Mouse (Mus musculus) neural tube, embryonic 12.5 days (tissue): Measurements from ENCODE around the gene Dlk2. TPM values are rescaled to one million over a fixed set of nuclear protein-coding genes. Genes with fewer than 3 reads are reported as not detected.

ENCODE experiments used
- ATAC-seq: fragments of 200-750 bp; cut with Nextera tagmentation; 2 replicates; pipeline ENCODE4 v1.8.0; 2017; ENCODE audit warnings: low read depth, mild to moderate bottlenecking, moderate TSS enrichment, moderate library complexity; ENCODE audit not compliant: low FRiP score
- H3K27ac ChIP-seq: fragments of 300-500 bp; sonication (generic); 2 replicates; pipeline ENCODE4 v1.5.1; 2016
- H3K27me3 ChIP-seq: fragments of 300-500 bp; sonication (generic); replicated peaks from 2 replicates; pipeline ENCODE4 v1.6.1; 2016; ENCODE audit warnings: mild to moderate bottlenecking
- H3K36me3 ChIP-seq: fragments of 300-500 bp; sonication (generic); 2 replicates; pipeline ENCODE4 v1.6.1; 2016; ENCODE audit warnings: mild to moderate bottlenecking
- H3K4me1 ChIP-seq: fragments of 300-500 bp; sonication (generic); 2 replicates; pipeline ENCODE4 v1.6.1; 2016
- H3K4me2 ChIP-seq: fragments of 300-500 bp; sonication (generic); replicated peaks from 2 replicates; pipeline ENCODE4 v1.6.1; 2016; ENCODE audit warnings: mild to moderate bottlenecking
- H3K4me3 ChIP-seq: fragments of 300-500 bp; sonication (generic); 2 replicates; pipeline ENCODE4 v1.5.1; 2016
- H3K9ac ChIP-seq: fragments of 300-500 bp; sonication (generic); 2 replicates; pipeline ENCODE4 v1.6.1; 2016; ENCODE audit warnings: mild to moderate bottlenecking
- H3K9me3 ChIP-seq: fragments of 300-500 bp; sonication (generic); 2 replicates; pipeline ENCODE4 v1.6.1; 2016; ENCODE audit warnings: mild to moderate bottlenecking
- WGBS: fragments of 180-500 bp; shearing (Covaris S2); methylation state at CpG from one replicate; pipeline ENCODE4 v1.1.7; 2016; 5-methylcytosine and 5-hydroxymethylcytosine counted together
- polyA plus RNA-seq: library from polyadenylated mRNA; unstranded; fragments of >200 nt; fragmentation: Nextera tagmentation; extraction: Ambion mirVana; gene quantifications from 2 replicates; pipeline ENCODE4 v1.2.1, GENCODE M21; 2016

The Dlk2 gene
- polyA plus RNA-seq, 1 experiment from 2014 or later = 3.9 TPM

DNA sequence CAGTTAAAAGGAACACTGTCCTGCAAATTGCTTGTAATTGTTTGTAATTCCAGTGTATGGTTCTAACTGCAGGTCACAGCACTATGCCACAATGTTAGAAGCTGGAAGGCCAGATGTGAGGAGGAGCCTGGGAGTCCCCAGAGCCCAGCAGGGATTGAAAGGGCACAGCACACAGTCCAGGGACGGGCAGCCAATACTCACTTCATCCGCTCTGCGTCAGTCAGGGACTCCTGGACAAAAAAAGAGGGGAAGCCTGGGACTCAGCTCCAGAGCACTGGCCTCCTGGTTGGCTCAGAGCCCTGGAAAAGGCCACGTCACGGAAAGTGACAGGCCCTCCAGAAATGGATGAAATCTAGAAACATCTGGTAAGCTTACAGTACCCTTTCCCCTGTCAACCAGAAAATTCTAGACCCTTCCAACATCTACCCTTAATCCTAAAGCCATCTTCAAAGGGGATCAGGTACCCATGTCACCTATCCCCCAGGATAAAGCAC is 35.0 kb upstream of the Dlk2 start:
- no peak overlapping the region for H3K9ac ChIP-seq
- no peak overlapping the region for H3K4me3 ChIP-seq
- no peaks in the 10 kb centered on the region for H3K27me3 ChIP-seq
- no peaks in the 10 kb centered on the region for H3K4me1 ChIP-seq
- no peak overlapping the region for H3K4me2 ChIP-seq
- peaks cover 77% of the 10 kb centered on the region for H3K36me3 ChIP-seq
- no peaks in the 10 kb centered on the region for H3K9me3 ChIP-seq
- ATAC-seq = no peak
- WGBS = 89% methylated on average over 5 of the region's 5 CpGs
- H3K27ac ChIP-seq = no peak overlapping the region

- no peak for ATAC-seq
- no peaks in the 10 kb centered on the region for H3K9me3 ChIP-seq
- H3K36me3 ChIP-seq = peaks cover 72% of the 10 kb centered on the region
- no peak overlapping the region for H3K4me2 ChIP-seq
- H3K27me3 ChIP-seq = no peaks in the 10 kb centered on the region
- H3K27ac ChIP-seq = no peak overlapping the region
- H3K4me3 ChIP-seq = no peak overlapping the region
- no peaks in the 10 kb centered on the region for H3K4me1 ChIP-seq
- 92% methylated on average over 12 of the region's 12 CpGs for WGBS
- no peak overlapping the region for H3K9ac ChIP-seq
These were observed 31.7 kb upstream of the Dlk2 start for GRCm38 (mm10) chr17:46265502-46265901.

- WGBS = 33% methylated on average over 14 of the region's 14 CpGs
- H3K27ac ChIP-seq = no peak overlapping the region
- no peak overlapping the region for H3K9ac ChIP-seq
- no peak for ATAC-seq
- H3K36me3 ChIP-seq = peaks cover 72% of the 10 kb centered on the region
- H3K4me2 ChIP-seq = no peak overlapping the region
- no peaks in the 10 kb centered on the region for H3K9me3 ChIP-seq
- no peak overlapping the region for H3K4me3 ChIP-seq
- no peaks in the 10 kb centered on the region for H3K27me3 ChIP-seq
- no peaks in the 10 kb centered on the region for H3K4me1 ChIP-seq
These were observed 31.2 kb upstream of the Dlk2 start for GRCm38 (mm10) chr17:46265918-46266618.

DNA sequence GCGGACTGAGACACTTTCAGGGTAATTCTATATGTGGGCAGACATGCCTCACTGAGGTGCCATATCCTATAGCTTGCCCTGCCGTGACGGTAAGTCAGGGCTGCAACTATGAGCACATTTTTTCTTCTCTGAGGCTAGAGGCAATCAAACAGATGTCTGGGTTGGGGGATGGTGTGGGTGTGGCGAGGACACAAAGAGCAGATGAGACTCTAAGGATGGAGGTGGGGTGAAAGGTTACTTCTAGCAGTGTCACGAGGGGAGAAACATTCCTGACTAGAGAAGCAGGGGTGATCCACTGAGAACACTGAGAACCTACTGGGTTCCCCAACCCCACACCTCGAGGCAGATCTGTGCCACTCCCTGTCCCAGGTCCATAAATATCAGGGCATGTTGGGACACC is 30.2 kb upstream of the Dlk2 start:
- 56% methylated on average over 6 of the region's 6 CpGs for WGBS
- H3K4me2 ChIP-seq = no peak overlapping the region
- H3K27me3 ChIP-seq = no peaks in the 10 kb centered on the region
- H3K36me3 ChIP-seq = peaks cover 72% of the 10 kb centered on the region
- no peak for ATAC-seq
- H3K9me3 ChIP-seq = no peaks in the 10 kb centered on the region
- H3K27ac ChIP-seq = no peak overlapping the region
- H3K4me1 ChIP-seq = no peaks in the 10 kb centered on the region
- H3K4me3 ChIP-seq = no peak overlapping the region
- H3K9ac ChIP-seq = no peak overlapping the region

DNA sequence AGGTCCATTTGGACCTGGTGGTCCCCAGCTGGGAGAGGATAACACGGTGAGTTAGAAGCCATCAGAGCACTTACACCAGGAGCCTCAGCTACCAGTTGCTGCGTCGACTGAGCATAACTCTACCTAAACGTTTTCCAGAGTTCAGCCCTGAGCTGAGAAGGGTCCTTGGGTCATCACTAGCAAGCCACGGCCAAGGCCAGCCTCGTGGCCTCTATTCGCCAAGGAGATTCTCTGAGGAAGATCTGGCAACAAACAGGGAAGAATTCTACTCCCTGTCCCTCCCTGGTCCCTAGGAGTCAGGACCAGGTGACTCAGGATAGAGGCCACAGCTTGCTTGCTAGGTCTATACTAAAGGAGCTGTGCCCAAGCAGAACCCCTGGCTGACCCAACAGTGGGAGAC is 29.7 kb upstream of the Dlk2 start:
- Histone ChIP-seq H3K9ac (no peak overlapping the region), H3K36me3 (peaks cover 70% of the 10 kb centered on the region), H3K9me3 (no peaks in the 10 kb centered on the region), H3K4me3 (no peak overlapping the region), H3K27ac (no peak overlapping the region), H3K27me3 (no peaks in the 10 kb centered on the region), H3K4me2 (no peak overlapping the region), H3K4me1 (no peaks in the 10 kb centered on the region)
- ATAC-seq = no peak
- 84% methylated on average over 7 of the region's 7 CpGs for WGBS

- Histone ChIP-seq H3K4me1 (no peaks in the 10 kb centered on the region), H3K27me3 (no peaks in the 10 kb centered on the region), H3K36me3 (peaks cover 63% of the 10 kb centered on the region), H3K9ac (0 out of 2 replicates have a peak overlapping the region, but pooled peaks have one; percentile 17), H3K27ac (no peak overlapping the region), H3K9me3 (no peaks in the 10 kb centered on the region), H3K4me2 (no peak overlapping the region), H3K4me3 (no peak overlapping the region)
- no peak for ATAC-seq
- 78% methylated on average over 10 of the region's 10 CpGs for WGBS
These were observed 29.0 kb upstream of the Dlk2 start for GRCm38 (mm10) chr17:46268026-46268720.

DNA sequence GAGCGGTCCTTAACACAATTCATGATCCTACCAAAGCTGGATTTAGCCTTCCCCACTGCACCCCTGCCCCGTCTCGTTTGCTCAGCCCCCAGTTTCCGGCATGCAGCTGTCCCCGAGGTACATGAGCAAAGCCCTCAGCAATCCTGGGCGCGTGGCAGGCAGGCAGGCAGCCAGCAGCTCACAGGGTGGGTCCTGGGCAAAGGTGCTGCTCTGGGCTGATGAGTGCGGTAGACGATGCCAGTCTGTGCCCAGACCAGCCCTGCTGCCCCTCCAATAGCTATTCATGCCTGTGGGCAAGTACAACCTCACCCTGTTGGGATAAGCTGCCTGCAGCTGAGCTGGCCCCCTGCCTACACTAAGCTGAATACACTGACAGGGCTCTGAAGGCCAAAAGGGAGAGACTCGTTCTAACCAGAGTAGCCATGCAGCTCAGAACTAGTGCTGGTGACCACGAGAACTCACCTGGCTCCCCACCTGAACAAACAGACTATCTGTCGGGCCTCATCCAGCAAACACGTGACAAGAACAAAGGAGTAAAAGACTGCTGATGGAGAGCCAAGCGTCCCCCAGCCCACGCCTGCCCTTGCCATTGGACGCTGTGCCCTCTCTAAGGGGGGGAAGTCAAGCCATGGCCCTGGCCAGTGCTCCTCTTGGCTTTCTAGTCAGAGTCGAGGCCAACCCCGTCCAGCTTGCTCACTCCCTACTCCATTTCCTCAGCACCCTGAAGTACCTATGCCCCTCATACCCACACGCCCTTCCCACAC is 27.3 kb upstream of the Dlk2 start:
- Histone ChIP-seq H3K36me3 (peaks cover 60% of the 10 kb centered on the region), H3K4me3 (no peak overlapping the region), H3K9me3 (no peaks in the 10 kb centered on the region), H3K9ac (peak overlapping the region; percentile 13; the same call in 1 of the 2 replicates), H3K4me2 (no peak overlapping the region), H3K27me3 (no peaks in the 10 kb centered on the region), H3K27ac (no peak overlapping the region), H3K4me1 (no peaks in the 10 kb centered on the region)
- WGBS = 93% methylated on average over 19 of the region's 19 CpGs
- ATAC-seq = no peak

DNA sequence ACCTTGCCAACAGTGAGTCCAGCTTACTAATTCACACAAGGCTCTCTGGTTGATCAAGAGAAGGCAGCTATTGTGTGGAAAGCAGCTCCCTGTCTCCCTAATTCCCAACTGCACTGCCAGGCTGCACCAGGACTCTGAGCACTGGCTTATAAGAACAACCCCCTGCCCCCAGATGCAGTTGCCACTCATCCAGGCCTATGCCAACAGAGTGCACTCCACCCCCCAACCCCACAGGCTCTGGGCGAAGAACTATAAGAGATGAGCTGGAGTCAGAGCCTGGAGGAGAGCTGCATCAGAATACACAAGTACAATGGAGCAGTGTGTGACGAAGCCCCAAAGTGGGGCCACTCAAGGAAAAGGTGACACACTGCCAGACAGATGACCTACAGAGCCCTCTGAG is 25.2 kb upstream of the Dlk2 start:
- H3K4me1 ChIP-seq = no peaks in the 10 kb centered on the region
- H3K4me3 ChIP-seq = no peak overlapping the region
- H3K4me2 ChIP-seq = no peak overlapping the region
- H3K9ac ChIP-seq = no peak overlapping the region
- no peaks in the 10 kb centered on the region for H3K27me3 ChIP-seq
- no peaks in the 10 kb centered on the region for H3K9me3 ChIP-seq
- no peak for ATAC-seq
- H3K27ac ChIP-seq = no peak overlapping the region
- WGBS = 82% methylated on average over 2 of the region's 2 CpGs
- peaks cover 57% of the 10 kb centered on the region for H3K36me3 ChIP-seq

DNA sequence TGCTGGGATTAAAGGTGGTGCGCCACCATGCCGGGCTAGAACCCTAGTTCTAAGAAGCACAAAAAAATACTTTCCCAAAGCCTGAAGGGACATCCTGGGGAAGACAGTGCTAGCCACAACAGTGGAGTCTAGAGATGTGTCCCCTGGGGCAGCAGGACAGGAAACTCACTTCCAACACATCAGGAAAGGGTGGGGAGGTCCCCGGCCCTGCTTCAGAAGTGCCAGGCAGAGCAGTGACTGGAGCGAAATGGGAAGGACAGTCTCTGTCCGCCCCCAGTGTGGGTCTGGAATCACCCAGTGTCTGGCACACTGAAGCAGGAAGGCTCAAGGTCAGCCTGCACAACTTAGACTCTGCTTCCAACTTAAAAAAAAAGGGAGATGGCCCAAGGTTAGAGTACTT is 24.5 kb upstream of the Dlk2 start:
- Histone ChIP-seq H3K27me3 (no peaks in the 10 kb centered on the region), H3K4me1 (no peaks in the 10 kb centered on the region), H3K9ac (no peak overlapping the region), H3K27ac (no peak overlapping the region), H3K4me3 (no peak overlapping the region), H3K36me3 (peaks cover 57% of the 10 kb centered on the region), H3K4me2 (no peak overlapping the region), H3K9me3 (no peaks in the 10 kb centered on the region)
- 93% methylated on average over 5 of the region's 5 CpGs for WGBS
- no peak for ATAC-seq

- H3K9ac ChIP-seq = no peak overlapping the region
- H3K27me3 ChIP-seq = no peaks in the 10 kb centered on the region
- no peak overlapping the region for H3K27ac ChIP-seq
- H3K4me1 ChIP-seq = no peaks in the 10 kb centered on the region
- ATAC-seq = no peak
- no peaks in the 10 kb centered on the region for H3K9me3 ChIP-seq
- 81% methylated on average over 1 of the region's 1 CpGs for WGBS
- peaks cover 57% of the 10 kb centered on the region for H3K36me3 ChIP-seq
- H3K4me3 ChIP-seq = no peak overlapping the region
- H3K4me2 ChIP-seq = no peak overlapping the region
These were observed 23.4 kb upstream of the Dlk2 start for GRCm38 (mm10) chr17:46273803-46274236.

GRCm38 (mm10) chr17:46274465-46274864 is 22.8 kb upstream of the Dlk2 start:
- Histone ChIP-seq H3K27ac (no peak overlapping the region), H3K4me2 (no peak overlapping the region), H3K9ac (no peak overlapping the region), H3K27me3 (no peaks in the 10 kb centered on the region), H3K36me3 (peaks cover 61% of the 10 kb centered on the region), H3K9me3 (no peaks in the 10 kb centered on the region), H3K4me3 (no peak overlapping the region), H3K4me1 (no peaks in the 10 kb centered on the region)
- WGBS = 82% methylated on average over 6 of the region's 6 CpGs
- ATAC-seq = no peak

- 90% methylated on average over 6 of the region's 6 CpGs for WGBS
- no peaks in the 10 kb centered on the region for H3K4me1 ChIP-seq
- ATAC-seq = no peak
- no peak overlapping the region for H3K4me3 ChIP-seq
- no peaks in the 10 kb centered on the region for H3K27me3 ChIP-seq
- no peaks in the 10 kb centered on the region for H3K9me3 ChIP-seq
- H3K9ac ChIP-seq = no peak overlapping the region
- no peak overlapping the region for H3K4me2 ChIP-seq
- H3K27ac ChIP-seq = no peak overlapping the region
- H3K36me3 ChIP-seq = peaks cover 57% of the 10 kb centered on the region
These were observed 22.2 kb upstream of the Dlk2 start for GRCm38 (mm10) chr17:46275034-46275433.
